Mouse (Mus musculus): Measurements from ENCODE around the gene Jag2. TPM values are rescaled to one million over a fixed set of nuclear protein-coding genes. Genes with fewer than 3 reads are reported as not detected.

Jag2 gene
- total RNA-seq, 1 experiment from 2014 or later, result 8.4 TPM

- no peak for DNase-seq
Observed at GRCm38 (mm10) chr12:112900641-112901040, 28.9 kb downstream of the Jag2 start.

GRCm38 (mm10) chr12:112898960-112899359, 30.6 kb downstream of the Jag2 start:
- DNase-seq, result no peak

- DNase-seq, result no peak
Observed at GRCm38 (mm10) chr12:112898351-112898750, 31.2 kb downstream of the Jag2 start.

- peak; percentile 42 for DNase-seq
Observed at GRCm38 (mm10) chr12:112897522-112898212, 31.9 kb downstream of the Jag2 start.

GRCm38 (mm10) chr12:112894969-112895368, 34.6 kb downstream of the Jag2 start:
- DNase-seq, result no peak

GRCm38 (mm10) chr12:112894303-112894884, 35.2 kb downstream of the Jag2 start:
- DNase-seq, result no peak

GRCm38 (mm10) chr12:112885465-112885864, 44.1 kb downstream of the Jag2 start:
- no peak for DNase-seq

GRCm38 (mm10) chr12:112881301-112881815, 48.2 kb downstream of the Jag2 start:
- no peak for DNase-seq

GRCm38 (mm10) chr12:112880661-112881060, 48.9 kb downstream of the Jag2 start:
- DNase-seq, result no peak

GRCm38 (mm10) chr12:112879731-112880130, 49.8 kb downstream of the Jag2 start:
- no peak for DNase-seq

GRCm38 (mm10) chr12:112877607-112878020, 52.0 kb downstream of the Jag2 start:
- no peak for DNase-seq

GRCm38 (mm10) chr12:112877073-112877576, 52.5 kb downstream of the Jag2 start:
- DNase-seq, result no peak

- peak; percentile 70 for DNase-seq
Observed at GRCm38 (mm10) chr12:112876332-112877072, 53.1 kb downstream of the Jag2 start.

GRCm38 (mm10) chr12:112875225-112876013, 54.2 kb downstream of the Jag2 start:
- peak; percentile 94 for DNase-seq

- DNase-seq, result no peak
Observed at GRCm38 (mm10) chr12:112874199-112874598, 55.4 kb downstream of the Jag2 start.

GRCm38 (mm10) chr12:112873452-112874190, 56.0 kb downstream of the Jag2 start:
- peak; percentile 83 for DNase-seq

- DNase-seq, result no peak
Observed at GRCm38 (mm10) chr12:112872991-112873390, 56.6 kb downstream of the Jag2 start.

GRCm38 (mm10) chr12:112871272-112871671, 58.3 kb downstream of the Jag2 start:
- no peak for DNase-seq

GRCm38 (mm10) chr12:112870775-112871174, 58.8 kb downstream of the Jag2 start:
- DNase-seq, result no peak

- DNase-seq, result no peak
Observed at GRCm38 (mm10) chr12:112869783-112870204, 59.8 kb downstream of the Jag2 start.
